Mouse (Mus musculus) C2C12 (cell line): ENCODE results near the gene H2-Q7.
"Not testable (repeated sequence)": the region's sequence is repeated elsewhere in the genome, so short reads cannot be mapped to it uniquely, and the experiment has no call there.

Source experiments
- CTCF ChIP-seq: IDR thresholded peaks from one replicate; pipeline ENCODE4 v1.5.1; 2011; ENCODE audit not compliant: control insufficient read depth, insufficient read depth, insufficient read length
- MAX ChIP-seq: IDR thresholded peaks from one replicate; pipeline ENCODE4 v1.6.1; 2011; ENCODE audit warnings: mild to moderate bottlenecking, control low read depth
- MYOD1 ChIP-seq: IDR thresholded peaks from one replicate; pipeline ENCODE4 v1.6.1; 2011; ENCODE audit warnings: low read depth; ENCODE audit not compliant: control insufficient read depth, insufficient read length
- MYOG ChIP-seq: IDR thresholded peaks from one replicate; pipeline ENCODE4 v1.6.1; 2011; ENCODE audit not compliant: control insufficient read depth, insufficient read length; ENCODE audit errors: extremely low read depth
- USF1 ChIP-seq: IDR thresholded peaks from one replicate; pipeline ENCODE4 v1.6.1; 2011; ENCODE audit warnings: low read depth, mild to moderate bottlenecking, control low read depth, moderate library complexity

DNA sequence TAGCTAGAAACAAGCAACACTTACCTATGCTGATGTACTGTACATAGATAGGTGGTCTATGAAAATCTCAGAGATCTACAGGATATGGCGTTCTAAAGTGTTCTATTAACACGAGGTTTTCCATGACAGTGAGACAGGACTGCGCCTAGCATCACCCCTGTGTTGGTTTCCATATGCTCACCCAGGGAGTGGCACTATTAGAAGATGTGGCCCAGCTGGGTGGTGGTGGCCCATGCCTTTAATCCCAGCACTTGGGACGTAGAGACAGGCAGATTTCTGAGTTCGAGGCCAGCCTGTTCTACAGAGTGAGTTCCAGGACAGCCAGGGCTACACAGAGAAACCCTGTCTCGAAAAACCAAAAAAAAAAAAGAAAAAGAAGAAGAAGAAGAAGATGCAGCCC lies 8.3 kb upstream of the H2-Q7 start:
- TF ChIP-seq CTCF, MAX, MYOD1, USF1, MYOG: not testable (repeated sequence)
